Mouse (Mus musculus): ENCODE measurements around the gene Tlx1. TPM values are rescaled to one million over a fixed set of nuclear protein-coding genes. Genes with fewer than 3 reads are reported as not detected.

Gene Tlx1
- polyA plus RNA-seq, 2 experiments, result 0.55 to 0.82 TPM

DNA sequence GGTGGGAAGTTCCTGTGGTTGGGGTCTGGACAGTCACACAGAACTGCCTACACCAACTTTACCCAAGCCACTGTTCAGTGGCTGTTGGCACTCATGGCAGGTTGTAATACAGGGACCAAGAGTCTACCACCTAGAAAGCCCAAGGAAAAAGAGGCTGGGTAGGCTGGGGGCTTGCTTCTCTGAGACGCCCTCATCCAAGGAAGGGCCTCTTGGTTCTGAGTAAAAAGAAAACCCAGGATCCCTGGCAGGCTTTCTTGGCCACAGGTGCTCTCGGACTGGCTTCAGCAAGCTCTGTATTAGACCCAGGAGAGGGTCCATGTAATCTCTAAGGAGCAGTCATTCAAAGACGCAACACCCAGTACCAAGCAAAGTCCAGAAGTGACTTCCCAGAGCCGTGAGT, 7.7 kb downstream of the Tlx1 start:
- 8% methylated on average over 4 of the region's 4 CpGs for WGBS
- no peak for DNase-seq (ENCODE audit: low spot score)

DNA sequence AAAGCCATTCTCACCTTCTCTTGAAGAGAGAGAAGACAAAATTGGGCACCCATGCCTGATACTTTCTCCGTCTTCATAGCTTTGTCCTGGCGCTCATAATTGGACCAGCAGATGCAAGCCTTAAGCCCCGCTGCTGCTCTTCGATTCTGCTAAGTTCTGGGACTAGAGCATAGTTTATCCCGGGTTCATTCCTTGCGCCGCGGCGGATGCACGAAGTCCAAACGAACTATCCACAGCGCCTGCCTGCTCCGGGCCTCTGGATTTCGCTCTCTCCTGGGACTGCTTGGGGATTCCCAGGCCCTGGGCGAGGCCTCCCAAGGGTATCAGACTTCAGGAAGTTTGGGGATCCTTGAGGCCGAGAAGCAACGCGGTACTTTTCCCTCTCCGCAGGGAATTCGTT, 8.4 kb downstream of the Tlx1 start:
- Histone ChIP-seq H3K4me1 (ENCODE audit: control insufficient read depth, insufficient read depth, low read length) (no peaks in the 10 kb centered on the region), H3K4me3 (replicated peaks; ENCODE audit: low read length) (no peak overlapping the region), H3K4me2 (replicated peaks; ENCODE audit: low read depth, low read length, severe bottlenecking) (no peak overlapping the region), H3K36me3 (ENCODE audit: control insufficient read depth, insufficient read depth, low read length) (no peaks in the 10 kb centered on the region), H3K27me3 (ENCODE audit: control insufficient read depth, insufficient read depth, low read length) (peaks cover 98% of the 10 kb centered on the region), H3K27ac (replicated peaks; ENCODE audit: low read depth, low read length) (no peak overlapping the region), H3K9me3 (ENCODE audit: control insufficient read depth, low read length) (no peaks in the 10 kb centered on the region), H3K9ac (ENCODE audit: low read depth, low read length, severe bottlenecking) (no peak overlapping the region)
- no peak for DNase-seq (ENCODE audit: low spot score)
- WGBS, result 2% methylated on average over 20 of the region's 20 CpGs
- no peak for ATAC-seq (ENCODE audit: low FRiP score, low read depth)
- TF ChIP-seq POLR2A (IDR thresholded peaks at IDR 0.05; ENCODE audit: borderline replicate concordance, extremely low read depth, insufficient read depth, insufficient read length), result no peak

More for the DNA sequence above, 7.7 kb downstream of the Tlx1 start:
- no peak overlapping the region for H3K4me3 ChIP-seq (replicated peaks; ENCODE audit: low read length)
- no peaks in the 10 kb centered on the region for H3K36me3 ChIP-seq (ENCODE audit: control insufficient read depth, insufficient read depth, low read length)
- H3K4me1 ChIP-seq (ENCODE audit: control insufficient read depth, insufficient read depth, low read length), result 0 out of 2 replicates have a peak, but pooled peaks cover 2% of the 10 kb centered on the region
- H3K27me3 ChIP-seq (ENCODE audit: control insufficient read depth, insufficient read depth, low read length), result peaks cover 98% of the 10 kb centered on the region
- no peak for TF ChIP-seq POLR2A (IDR thresholded peaks at IDR 0.05; ENCODE audit: borderline replicate concordance, extremely low read depth, insufficient read depth, insufficient read length)
- no peak overlapping the region for H3K4me2 ChIP-seq (replicated peaks; ENCODE audit: low read depth, low read length, severe bottlenecking)
- no peak overlapping the region for H3K27ac ChIP-seq (replicated peaks; ENCODE audit: low read depth, low read length)
- no peak overlapping the region for H3K9ac ChIP-seq (ENCODE audit: low read depth, low read length, severe bottlenecking)
- H3K9me3 ChIP-seq (ENCODE audit: control insufficient read depth, low read length), result no peaks in the 10 kb centered on the region
- no peak for ATAC-seq (ENCODE audit: low FRiP score, low read depth)

DNA sequence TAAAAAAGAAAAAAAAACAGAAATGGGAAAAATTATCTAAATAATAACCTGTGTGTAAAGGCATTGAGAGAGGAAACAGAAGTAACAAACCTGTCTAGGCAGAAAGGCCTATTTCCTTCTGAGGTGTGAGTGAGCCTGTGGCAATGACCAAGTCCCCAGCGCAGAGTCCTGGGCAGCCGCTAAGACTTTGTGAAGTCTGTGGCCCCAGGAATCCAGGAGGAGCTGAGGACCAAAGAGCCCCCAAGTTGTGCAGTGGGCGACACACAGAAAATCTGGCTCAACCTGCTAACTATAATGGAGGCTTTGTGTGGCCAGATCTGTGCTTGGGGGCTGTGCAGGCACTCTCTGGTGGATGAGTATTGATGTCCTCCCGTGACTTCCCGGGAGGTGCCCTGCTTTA, 9.0 kb downstream of the Tlx1 start:
- Histone ChIP-seq H3K27me3 (ENCODE audit: control insufficient read depth, insufficient read depth, low read length) (peaks cover 98% of the 10 kb centered on the region), H3K4me1 (ENCODE audit: control insufficient read depth, insufficient read depth, low read length) (no peaks in the 10 kb centered on the region), H3K27ac (replicated peaks; ENCODE audit: low read depth, low read length) (no peak overlapping the region), H3K36me3 (ENCODE audit: control insufficient read depth, insufficient read depth, low read length) (no peaks in the 10 kb centered on the region), H3K4me2 (replicated peaks; ENCODE audit: low read depth, low read length, severe bottlenecking) (no peak overlapping the region), H3K9ac (ENCODE audit: low read depth, low read length, severe bottlenecking) (no peak overlapping the region), H3K4me3 (replicated peaks; ENCODE audit: low read length) (no peak overlapping the region), H3K9me3 (ENCODE audit: control insufficient read depth, low read length) (no peaks in the 10 kb centered on the region)
- no peak for TF ChIP-seq POLR2A (IDR thresholded peaks at IDR 0.05; ENCODE audit: borderline replicate concordance, extremely low read depth, insufficient read depth, insufficient read length)
- 5% methylated on average over 5 of the region's 5 CpGs for WGBS
- ATAC-seq (ENCODE audit: low FRiP score, low read depth), result no peak
- DNase-seq (ENCODE audit: low spot score), result no peak

DNA sequence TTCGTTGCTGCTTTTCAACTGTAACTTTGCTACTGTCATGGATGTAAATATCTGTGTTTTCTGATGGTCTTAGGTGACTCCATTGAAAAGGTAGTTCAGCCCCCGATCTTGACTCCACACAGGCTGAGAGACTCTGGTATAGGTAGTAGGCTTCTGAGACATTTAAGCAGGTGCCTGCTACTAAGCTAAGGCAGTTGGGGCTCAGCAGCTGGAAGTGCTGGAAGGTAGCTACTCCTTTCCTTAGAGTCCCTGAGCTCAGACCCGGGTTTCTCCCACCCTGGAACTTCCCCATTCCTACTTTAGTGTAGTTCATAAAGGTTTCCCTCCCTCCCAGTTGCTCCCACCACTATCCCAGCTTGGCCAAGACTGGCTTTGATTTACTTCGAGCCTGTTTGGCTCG, 9.5 kb downstream of the Tlx1 start:
- Histone ChIP-seq H3K4me2 (replicated peaks; ENCODE audit: low read depth, low read length, severe bottlenecking) (no peak overlapping the region), H3K27ac (replicated peaks; ENCODE audit: low read depth, low read length) (no peak overlapping the region), H3K4me1 (ENCODE audit: control insufficient read depth, insufficient read depth, low read length) (no peaks in the 10 kb centered on the region), H3K4me3 (replicated peaks; ENCODE audit: low read length) (no peak overlapping the region), H3K36me3 (ENCODE audit: control insufficient read depth, insufficient read depth, low read length) (no peaks in the 10 kb centered on the region), H3K9me3 (ENCODE audit: control insufficient read depth, low read length) (no peaks in the 10 kb centered on the region), H3K9ac (ENCODE audit: low read depth, low read length, severe bottlenecking) (no peak overlapping the region), H3K27me3 (ENCODE audit: control insufficient read depth, insufficient read depth, low read length) (peaks cover 98% of the 10 kb centered on the region)
- ATAC-seq (ENCODE audit: low FRiP score, low read depth) (no peak), DNase-seq (ENCODE audit: low spot score) (no peak)
- TF ChIP-seq POLR2A (IDR thresholded peaks at IDR 0.05; ENCODE audit: borderline replicate concordance, extremely low read depth, insufficient read depth, insufficient read length), result no peak
- 6% methylated on average over 5 of the region's 5 CpGs for WGBS

- H3K9ac ChIP-seq (ENCODE audit: low read depth, low read length, severe bottlenecking), result no peak overlapping the region
- DNase-seq (ENCODE audit: low spot score), result no peak
- H3K4me2 ChIP-seq (replicated peaks; ENCODE audit: low read depth, low read length, severe bottlenecking), result no peak overlapping the region
- H3K27ac ChIP-seq (replicated peaks; ENCODE audit: low read depth, low read length), result no peak overlapping the region
- H3K27me3 ChIP-seq (ENCODE audit: control insufficient read depth, insufficient read depth, low read length), result peaks cover 98% of the 10 kb centered on the region
- H3K4me3 ChIP-seq (replicated peaks; ENCODE audit: low read length), result no peak overlapping the region
- H3K36me3 ChIP-seq (ENCODE audit: control insufficient read depth, insufficient read depth, low read length), result no peaks in the 10 kb centered on the region
- TF ChIP-seq POLR2A (IDR thresholded peaks at IDR 0.05; ENCODE audit: borderline replicate concordance, extremely low read depth, insufficient read depth, insufficient read length), result no peak
- 0% methylated on average over 5 of the region's 5 CpGs for WGBS
- no peaks in the 10 kb centered on the region for H3K4me1 ChIP-seq (ENCODE audit: control insufficient read depth, insufficient read depth, low read length)
- H3K9me3 ChIP-seq (ENCODE audit: control insufficient read depth, low read length), result no peaks in the 10 kb centered on the region
- ATAC-seq (ENCODE audit: low FRiP score, low read depth), result no peak
These were observed 10.0 kb downstream of the Tlx1 start for GRCm38 (mm10) chr19:45160523-45160922.

DNA sequence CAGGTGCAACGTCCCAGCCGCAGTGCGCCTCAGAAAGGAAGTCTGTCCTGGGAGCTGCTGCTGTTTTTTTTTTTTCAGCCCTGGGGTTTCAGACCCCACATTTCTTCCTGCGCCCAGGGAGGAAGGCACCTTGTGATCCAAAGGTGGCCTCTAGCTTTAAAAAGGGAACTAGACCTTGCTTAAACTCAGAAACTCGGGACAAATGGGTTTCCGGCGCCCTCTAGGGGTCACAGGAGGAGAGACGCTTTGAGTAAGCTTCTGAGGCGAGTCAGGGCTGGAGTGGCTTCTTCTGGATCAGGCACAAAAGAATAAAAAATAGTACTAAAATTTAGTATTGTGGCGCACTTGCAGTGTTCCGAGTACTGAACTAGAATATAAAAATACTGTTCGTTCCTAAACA, 10.6 kb downstream of the Tlx1 start:
- DNase-seq (ENCODE audit: low spot score), result peak; percentile 59

More for the DNA sequence above, 10.6 kb downstream of the Tlx1 start:
- no peak for TF ChIP-seq POLR2A (IDR thresholded peaks at IDR 0.05; ENCODE audit: borderline replicate concordance, extremely low read depth, insufficient read depth, insufficient read length)
- WGBS, result 1% methylated on average over 12 of the region's 12 CpGs
- Histone ChIP-seq H3K27ac (replicated peaks; ENCODE audit: low read depth, low read length) (no peak overlapping the region), H3K36me3 (ENCODE audit: control insufficient read depth, insufficient read depth, low read length) (no peaks in the 10 kb centered on the region), H3K9ac (ENCODE audit: low read depth, low read length, severe bottlenecking) (no peak overlapping the region), H3K4me1 (ENCODE audit: control insufficient read depth, insufficient read depth, low read length) (no peaks in the 10 kb centered on the region), H3K27me3 (ENCODE audit: control insufficient read depth, insufficient read depth, low read length) (peaks cover 95% of the 10 kb centered on the region), H3K4me2 (replicated peaks; ENCODE audit: low read depth, low read length, severe bottlenecking) (no peak overlapping the region), H3K9me3 (ENCODE audit: control insufficient read depth, low read length) (no peaks in the 10 kb centered on the region), H3K4me3 (replicated peaks; ENCODE audit: low read length) (no peak overlapping the region)
- no peak for ATAC-seq (ENCODE audit: low FRiP score, low read depth)

Measured in limb, embryonic 14.5 days (tissue).